Mouse (Mus musculus): ENCODE data around the gene Ddx39.
A peak's percentile ranks its signal among the peaks of the same experiment; 100 is the strongest.

- TF ChIP-seq CTCF (IDR thresholded peaks at IDR 0.05; ENCODE audit: extremely low read depth, insufficient read length, insufficient replicate concordance, low read depth, low read length) (no peak), POLR2A (IDR thresholded peaks at IDR 0.05; ENCODE audit: low read depth, low read length) (peak; percentile 9; the same call in 1 of the 2 replicates)
These were observed 24.2 kb downstream of the Ddx39 start for GRCm38 (mm10) chr8:83738949-83739710.
